Mouse (Mus musculus): ENCODE results near the gene Chrd.

DNA sequence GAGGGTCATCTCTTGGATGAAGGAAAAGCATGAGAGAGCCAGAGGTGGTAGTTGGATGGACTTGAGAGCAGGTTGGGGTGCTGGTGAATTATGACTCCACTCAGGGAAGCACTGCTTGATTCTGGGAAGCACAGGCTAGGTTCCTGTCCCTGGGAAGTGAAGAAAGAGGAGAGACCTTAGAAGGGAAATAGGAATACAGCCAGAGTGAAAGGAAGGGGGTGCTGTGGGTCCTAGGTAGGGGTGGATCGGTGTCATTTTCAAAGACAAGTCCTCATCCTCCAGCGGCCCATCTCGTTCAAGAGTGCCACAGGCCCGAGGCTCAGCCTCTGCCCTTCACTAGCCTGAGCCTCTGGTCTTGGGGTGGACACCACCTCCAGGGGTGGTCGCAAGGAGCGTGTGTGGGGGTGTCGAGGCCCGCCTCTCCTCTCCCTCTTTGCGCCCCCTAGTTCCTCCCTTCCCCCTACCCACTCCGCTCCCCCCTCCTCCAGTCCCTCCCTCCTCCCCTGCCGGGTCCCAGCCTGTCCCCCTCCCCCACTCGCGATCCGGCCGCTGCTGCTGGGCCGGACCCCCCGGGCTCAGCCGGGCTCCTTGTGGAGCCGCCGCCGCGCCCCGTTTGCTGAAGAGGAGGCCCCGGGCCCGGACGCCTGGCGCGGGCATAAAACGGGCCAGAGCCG is 539 bp upstream of the Chrd start:
- TF ChIP-seq CHD2 (IDR thresholded peaks at IDR 0.05; ENCODE audit: low read depth, low read length) (no peak), HCFC1 (IDR thresholded peaks at IDR 0.05; ENCODE audit: borderline replicate concordance, insufficient read depth, low read length) (no peak), MAFK (IDR thresholded peaks at IDR 0.05; ENCODE audit: insufficient read depth, low read depth, low read length) (no peak), ZNF384 (IDR thresholded peaks at IDR 0.05; ENCODE audit: low read depth, low read length) (no peak), ZC3H11A (IDR thresholded peaks at IDR 0.05; ENCODE audit: borderline replicate concordance, low read depth, low read length) (no peak)

All from ES-E14 (cell line).